Mouse (Mus musculus): Measurements from ENCODE around the gene Mustn1. TPM values are rescaled to one million over a fixed set of nuclear protein-coding genes. Genes with fewer than 3 reads are reported as not detected.
A peak's percentile ranks its signal among the peaks of the same experiment; 100 is the strongest.

The Mustn1 gene
- total RNA-seq, 1 experiment: 0.58 TPM

DNA sequence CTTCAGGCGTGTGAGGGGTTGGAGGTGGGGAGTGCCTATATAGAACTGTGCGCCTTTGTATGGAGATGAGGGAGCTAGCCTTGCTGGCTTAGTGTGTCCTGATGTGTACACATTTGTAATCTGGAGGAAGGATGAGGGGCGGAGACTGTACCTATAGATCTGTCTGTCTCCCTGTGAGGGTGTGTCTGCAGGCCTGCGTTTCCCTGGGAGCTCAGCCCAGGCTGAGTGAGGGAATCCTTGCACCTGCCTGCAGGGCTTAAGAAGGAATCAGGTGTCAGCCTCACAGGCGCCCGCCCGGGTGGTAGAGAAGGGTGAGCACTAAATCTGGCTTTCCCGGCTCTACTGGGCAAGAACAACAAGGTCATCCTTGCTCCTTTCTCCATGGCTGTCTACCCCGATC lies 794 bp downstream of the Mustn1 start:
- H3K4me3 ChIP-seq (ENCODE audit: insufficient read depth in 1 of 2, low read depth in 1 of 2, low read length in 2 of 2, poor library complexity in 1 of 2, severe bottlenecking in 1 of 2): 0 out of 4 replicates have a peak overlapping the region, but pooled peaks of 1 of the 2 experiments have one; percentile 9
- no peak overlapping the region for H3K9ac ChIP-seq (ENCODE audit: insufficient read depth, low read depth, low read length, poor library complexity, severe bottlenecking)
- in situ Hi-C loops (cut with MboI; ENCODE audit: low sequenced_read_pairs in 2 of 2, unreplicated experiment in 2 of 2): no loop called here
- no peaks in the 10 kb centered on the region for H3K36me3 ChIP-seq (ENCODE audit: control insufficient read depth, insufficient read depth, low read length, poor library complexity, severe bottlenecking)
- H3K27ac ChIP-seq (ENCODE audit: insufficient read depth, low read depth, low read length, poor library complexity, severe bottlenecking): no peak overlapping the region
- H3K9me3 ChIP-seq (ENCODE audit: control insufficient read depth, insufficient read depth, low read depth, low read length): no peaks in the 10 kb centered on the region
- DNase-seq (ENCODE audit: low read depth, low spot score): peak; percentile 35
- H3K4me1 ChIP-seq (ENCODE audit: control insufficient read depth in 2 of 2, insufficient read depth in 2 of 2, low read length in 2 of 2, poor library complexity in 1 of 2): peaks cover 0 to 12% of the 10 kb centered on the region in 2 experiments; a peak in 2 of 4 replicates
- TF ChIP-seq CHD2 (IDR thresholded peaks at IDR 0.05; ENCODE audit: low read depth, low read length) (no peak), HCFC1 (IDR thresholded peaks at IDR 0.05; ENCODE audit: borderline replicate concordance, insufficient read depth, low read length) (no peak), MAFK (IDR thresholded peaks at IDR 0.05; ENCODE audit: insufficient read depth, low read depth, low read length) (no peak), ZNF384 (IDR thresholded peaks at IDR 0.05; ENCODE audit: low read depth, low read length) (no peak), ZC3H11A (IDR thresholded peaks at IDR 0.05; ENCODE audit: borderline replicate concordance, low read depth, low read length) (no peak)

DNA sequence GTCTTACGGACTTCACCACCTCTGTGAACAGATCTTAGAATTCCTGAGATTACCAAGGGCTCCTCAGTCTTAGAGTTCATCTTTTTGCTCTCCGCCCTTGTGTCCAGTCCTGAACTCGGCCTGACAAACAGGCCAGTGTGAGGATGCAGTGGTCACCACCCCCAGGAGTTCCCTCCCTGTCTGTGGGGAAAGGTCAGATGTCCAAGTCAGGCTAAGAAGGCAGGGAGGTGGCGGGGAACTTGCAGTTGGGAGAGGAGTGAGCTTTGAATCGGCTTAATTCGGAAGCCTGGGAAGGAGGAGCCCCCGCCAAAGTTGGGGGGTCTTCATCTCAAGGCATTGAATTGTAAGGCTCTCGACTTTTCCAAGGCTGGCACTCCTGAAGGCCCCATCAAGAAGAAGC lies 1.3 kb downstream of the Mustn1 start:
- H3K4me1 ChIP-seq (ENCODE audit: control insufficient read depth in 2 of 2, insufficient read depth in 2 of 2, low read length in 2 of 2, poor library complexity in 1 of 2): peaks cover 0 to 12% of the 10 kb centered on the region in 2 experiments; a peak in 2 of 4 replicates
- TF ChIP-seq ZNF384 (IDR thresholded peaks at IDR 0.05; ENCODE audit: low read depth, low read length) (no peak), CHD2 (IDR thresholded peaks at IDR 0.05; ENCODE audit: low read depth, low read length) (no peak), HCFC1 (IDR thresholded peaks at IDR 0.05; ENCODE audit: borderline replicate concordance, insufficient read depth, low read length) (no peak), MAFK (IDR thresholded peaks at IDR 0.05; ENCODE audit: insufficient read depth, low read depth, low read length) (no peak), ZC3H11A (IDR thresholded peaks at IDR 0.05; ENCODE audit: borderline replicate concordance, low read depth, low read length) (no peak)
- DNase-seq (ENCODE audit: low read depth, low spot score): no peak
- no peaks in the 10 kb centered on the region for H3K9me3 ChIP-seq (ENCODE audit: control insufficient read depth, insufficient read depth, low read depth, low read length)
- no peak overlapping the region for H3K27ac ChIP-seq (ENCODE audit: insufficient read depth, low read depth, low read length, poor library complexity, severe bottlenecking)
- in situ Hi-C loops (cut with MboI; ENCODE audit: low sequenced_read_pairs in 2 of 2, unreplicated experiment in 2 of 2): no loop called here
- no peak overlapping the region for H3K9ac ChIP-seq (ENCODE audit: insufficient read depth, low read depth, low read length, poor library complexity, severe bottlenecking)
- H3K4me3 ChIP-seq (ENCODE audit: insufficient read depth in 1 of 2, low read depth in 1 of 2, low read length in 2 of 2, poor library complexity in 1 of 2, severe bottlenecking in 1 of 2): no peak overlapping the region
- H3K36me3 ChIP-seq (ENCODE audit: control insufficient read depth, insufficient read depth, low read length, poor library complexity, severe bottlenecking): no peaks in the 10 kb centered on the region

DNA sequence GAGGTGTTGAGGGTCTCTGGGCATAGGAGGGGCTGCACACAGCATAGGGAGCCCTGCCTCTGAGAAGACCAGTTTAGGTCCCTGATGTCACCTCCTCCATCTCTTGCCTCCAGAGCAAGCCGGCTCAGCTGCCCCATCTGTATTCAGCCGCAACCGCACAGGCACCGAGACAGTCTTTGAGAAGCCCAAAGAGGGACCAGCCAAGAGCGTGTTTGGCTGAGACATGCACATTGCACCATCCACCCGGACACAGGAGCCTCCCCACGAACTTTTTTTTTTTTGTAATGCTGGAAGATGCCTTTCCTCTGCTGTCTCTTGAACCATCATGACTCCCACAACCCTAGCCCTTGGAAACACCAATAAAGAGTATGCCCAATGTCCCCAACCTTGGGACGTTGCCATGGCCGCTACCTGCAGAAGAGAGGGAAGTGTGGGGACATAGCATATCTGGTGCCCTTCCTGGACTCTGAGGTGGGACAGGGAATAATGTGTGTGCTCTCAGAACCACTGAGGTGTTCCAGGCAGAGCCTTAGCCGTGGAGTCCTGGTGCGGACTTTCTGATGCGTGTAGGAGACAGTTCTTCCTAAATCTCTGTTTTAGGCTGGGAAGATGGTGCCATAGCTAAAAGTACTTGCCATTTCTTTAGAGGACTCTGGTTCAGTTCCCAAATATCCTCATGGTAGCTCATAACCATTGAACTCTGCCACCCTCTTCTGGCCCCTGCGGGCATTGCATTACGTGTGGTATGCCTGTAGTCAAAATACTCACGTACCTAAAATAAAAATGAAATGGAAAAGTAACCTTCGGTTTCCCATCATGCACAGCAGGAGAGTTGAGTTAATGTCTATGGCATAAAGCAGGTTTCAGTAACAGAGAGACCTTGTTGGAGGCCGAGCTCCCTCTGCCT lies 2.1 kb downstream of the Mustn1 start:
- Histone ChIP-seq H3K9ac (ENCODE audit: insufficient read depth, low read depth, low read length, poor library complexity, severe bottlenecking) (no peak overlapping the region), H3K27ac (ENCODE audit: insufficient read depth, low read depth, low read length, poor library complexity, severe bottlenecking) (no peak overlapping the region), H3K9me3 (ENCODE audit: control insufficient read depth, insufficient read depth, low read depth, low read length) (no peaks in the 10 kb centered on the region), H3K4me3 (ENCODE audit: insufficient read depth in 1 of 2, low read depth in 1 of 2, low read length in 2 of 2, poor library complexity in 1 of 2, severe bottlenecking in 1 of 2) (no peak overlapping the region), H3K36me3 (ENCODE audit: control insufficient read depth, insufficient read depth, low read length, poor library complexity, severe bottlenecking) (no peaks in the 10 kb centered on the region), H3K4me1 (ENCODE audit: control insufficient read depth in 2 of 2, insufficient read depth in 2 of 2, low read length in 2 of 2, poor library complexity in 1 of 2) (peaks cover 0 to 12% of the 10 kb centered on the region in 2 experiments; a peak in 2 of 4 replicates)
- in situ Hi-C loops (cut with MboI; ENCODE audit: low sequenced_read_pairs in 2 of 2, unreplicated experiment in 2 of 2): no loop called here
- no peak for TF ChIP-seq HCFC1 (IDR thresholded peaks at IDR 0.05; ENCODE audit: borderline replicate concordance, insufficient read depth, low read length)
- no peak for TF ChIP-seq CHD2 (IDR thresholded peaks at IDR 0.05; ENCODE audit: low read depth, low read length)
- TF ChIP-seq ZC3H11A (IDR thresholded peaks at IDR 0.05; ENCODE audit: borderline replicate concordance, low read depth, low read length): peak; percentile 60
- DNase-seq (ENCODE audit: low read depth, low spot score): no peak

GRCm38 (mm10) chr14:30881718-30882108 lies 2.7 kb downstream of the Mustn1 start:
- no peaks in the 10 kb centered on the region for H3K36me3 ChIP-seq (ENCODE audit: control insufficient read depth, insufficient read depth, low read length, poor library complexity, severe bottlenecking)
- TF ChIP-seq HCFC1 (IDR thresholded peaks at IDR 0.05; ENCODE audit: borderline replicate concordance, insufficient read depth, low read length) (no peak), MAFK (IDR thresholded peaks at IDR 0.05; ENCODE audit: insufficient read depth, low read depth, low read length) (no peak), CHD2 (IDR thresholded peaks at IDR 0.05; ENCODE audit: low read depth, low read length) (no peak), ZNF384 (IDR thresholded peaks at IDR 0.05; ENCODE audit: low read depth, low read length) (no peak), ZC3H11A (IDR thresholded peaks at IDR 0.05; ENCODE audit: borderline replicate concordance, low read depth, low read length) (no peak)
- H3K9ac ChIP-seq (ENCODE audit: insufficient read depth, low read depth, low read length, poor library complexity, severe bottlenecking): no peak overlapping the region
- DNase-seq (ENCODE audit: low read depth, low spot score): no peak
- peaks cover 0 to 12% of the 10 kb centered on the region in 2 experiments; a peak in 2 of 4 replicates for H3K4me1 ChIP-seq (ENCODE audit: control insufficient read depth in 2 of 2, insufficient read depth in 2 of 2, low read length in 2 of 2, poor library complexity in 1 of 2)
- no peak overlapping the region for H3K27ac ChIP-seq (ENCODE audit: insufficient read depth, low read depth, low read length, poor library complexity, severe bottlenecking)
- H3K4me3 ChIP-seq (ENCODE audit: insufficient read depth in 1 of 2, low read depth in 1 of 2, low read length in 2 of 2, poor library complexity in 1 of 2, severe bottlenecking in 1 of 2): no peak overlapping the region
- H3K9me3 ChIP-seq (ENCODE audit: control insufficient read depth, insufficient read depth, low read depth, low read length): no peaks in the 10 kb centered on the region
- in situ Hi-C loops (cut with MboI; ENCODE audit: low sequenced_read_pairs in 2 of 2, unreplicated experiment in 2 of 2): no loop called here

Measured in ES-E14 (cell line).